Mouse (Mus musculus): Measurements from ENCODE around the gene Pheta1.

GRCm38 (mm10) chr5:121828491-121829432, 20.0 kb upstream of the Pheta1 start:
- no peak; the same call in 1 of the 2 replicates for TF ChIP-seq CTCF (IDR thresholded peaks at IDR 0.05)
- no peak for TF ChIP-seq EP300 (IDR thresholded peaks at IDR 0.05)

All from lung, postnatal 0 days (tissue).